Mouse (Mus musculus) embryonic stem cell, embryonic (primary cell): ENCODE measurements around the gene Ada.

Experiments
- CTCF ChIA-PET, 4 experiments: fragments of 300-600 bp in 2 of 4; fragments of 350-600 bp in 2 of 4; sonication (Branson Sonifier 250); formaldehyde crosslinking; loops; one replicate each; lab custom pipeline; 2022; ENCODE audit warnings: inconsistent platforms in 2 of 4; lab: Charles Lee
- POLR2A ChIA-PET, 4 experiments: fragments of 300-600 bp in 2 of 4; fragments of 350-600 bp in 2 of 4; sonication (Branson Sonifier 250); formaldehyde crosslinking; loops; one replicate each; lab custom pipeline; 2022; ENCODE audit warnings: antibody characterized with exemption in 4 of 4, inconsistent platforms in 1 of 4; lab: Charles Lee

Gene Ada

GRCm38 (mm10) chr2:163754228-163754627 lies 4.2 kb upstream of the Ada start:
- ChIA-PET POLR2A (no interaction called here), CTCF (no interaction called here)

- ChIA-PET POLR2A (interaction anchor here in 1 of 4 experiments (0.8 kb wide), 1 partner anchor 138 kb away, joined by 3 read pairs; no protein-coding TSS in a partner anchor), CTCF (interaction anchor here in 1 of 4 experiments (0.5 kb wide), 1 partner anchor 10 kb away, joined by 3 read pairs; no protein-coding TSS in a partner anchor)
Measured at GRCm38 (mm10) chr2:163744801-163745570, 5.1 kb downstream of the Ada start.

GRCm38 (mm10) chr2:163743357-163743756 lies 6.7 kb downstream of the Ada start:
- ChIA-PET CTCF (interaction anchor here in 2 of 4 experiments (0.7 to 0.8 kb wide), 2 partner anchors 44 to 115 kb away, joined by 3 read pairs; no protein-coding TSS in a partner anchor), POLR2A (interaction anchor here in 1 of 4 experiments (1.2 kb wide), 1 partner anchor 324 kb away, joined by 3 read pairs; no protein-coding TSS in a partner anchor)

- POLR2A ChIA-PET: interaction anchor here (0.7 to 1.3 kb wide), 6 partner anchors 10 to 323 kb away, joined by 3 read pairs; no protein-coding TSS in a partner anchor
- CTCF ChIA-PET: interaction anchor here in 3 of 4 experiments (0.7 to 1.7 kb wide), 8 partner anchors 45 to 937 kb away, joined by 3 to 4 read pairs (median 3); no protein-coding TSS in a partner anchor
Measured at GRCm38 (mm10) chr2:163742656-163743055, 7.4 kb downstream of the Ada start.

GRCm38 (mm10) chr2:163735980-163736379 lies 14.1 kb downstream of the Ada start:
- CTCF ChIA-PET: interaction anchor here in 3 of 4 experiments (0.6 to 1.0 kb wide), 7 partner anchors 15 to 681 kb away, joined by 3 to 8 read pairs (median 3); no protein-coding TSS in a partner anchor
- POLR2A ChIA-PET: interaction anchor here in 3 of 4 experiments (0.6 to 1.0 kb wide), 5 partner anchors 9 to 664 kb away, joined by 3 to 4 read pairs (median 3); no protein-coding TSS in a partner anchor

- POLR2A ChIA-PET: interaction anchor here in 2 of 4 experiments (0.7 to 1.0 kb wide), 2 partner anchors 8 to 142 kb away, joined by 3 to 4 read pairs; no protein-coding TSS in a partner anchor
- CTCF ChIA-PET: interaction anchor here in 2 of 4 experiments (0.6 to 0.7 kb wide), 5 partner anchors 10 to 682 kb away, joined by 3 to 8 read pairs (median 3); no protein-coding TSS in a partner anchor
Measured at GRCm38 (mm10) chr2:163735163-163735562, 14.9 kb downstream of the Ada start.

- ChIA-PET POLR2A (no interaction called here), CTCF (interaction anchor here in 1 of 4 experiments (1.1 kb wide), 1 partner anchor 197 kb away, joined by 3 read pairs; no protein-coding TSS in a partner anchor)
Measured at GRCm38 (mm10) chr2:163732021-163732420, 18.0 kb downstream of the Ada start.

GRCm38 (mm10) chr2:163728300-163728699 lies 21.7 kb downstream of the Ada start:
- ChIA-PET POLR2A (interaction anchor here in 1 of 4 experiments (1.1 kb wide), 1 partner anchor 25 kb away, joined by 3 read pairs; no protein-coding TSS in a partner anchor), CTCF (interaction anchor here in 3 of 4 experiments (0.6 to 1.5 kb wide), 3 partner anchors 110 to 193 kb away, joined by 3 to 5 read pairs (median 3); no protein-coding TSS in a partner anchor)

- POLR2A ChIA-PET: interaction anchor here in 1 of 4 experiments (0.6 kb wide), 1 partner anchor 9 kb away, joined by 4 read pairs; no protein-coding TSS in a partner anchor
- CTCF ChIA-PET: no interaction called here
Measured at GRCm38 (mm10) chr2:163726766-163727393, 23.2 kb downstream of the Ada start.

- ChIA-PET CTCF (interaction anchor here in 2 of 4 experiments (0.6 to 0.8 kb wide), 2 partner anchors 429 to 1768 kb away, joined by 3 to 5 read pairs; no protein-coding TSS in a partner anchor), POLR2A (no interaction called here)
Measured at GRCm38 (mm10) chr2:163722550-163722949, 27.5 kb downstream of the Ada start.

GRCm38 (mm10) chr2:163719616-163720015 lies 30.4 kb downstream of the Ada start:
- POLR2A ChIA-PET: interaction anchor here in 2 of 4 experiments (0.8 to 1.8 kb wide), 8 partner anchors 9 to 300 kb away, joined by 3 to 7 read pairs (median 4); partner anchors contain the start of gene Serinc3 (in 1 of the 2)
- CTCF ChIA-PET: interaction anchor here (0.6 to 4.1 kb wide), 15 partner anchors 11 to 267 kb away, joined by 3 to 39 read pairs (median 4); no protein-coding TSS in a partner anchor

GRCm38 (mm10) chr2:163718951-163719603 lies 31.0 kb downstream of the Ada start:
- POLR2A ChIA-PET: interaction anchor here in 2 of 4 experiments (0.7 to 1.6 kb wide), 6 partner anchors 9 to 300 kb away, joined by 3 to 7 read pairs (median 4); partner anchors contain the start of gene Serinc3 (in 1 of the 2)
- CTCF ChIA-PET: interaction anchor here (0.5 to 4.1 kb wide), 20 partner anchors 11 to 238 kb away, joined by 3 to 39 read pairs (median 4); no protein-coding TSS in a partner anchor

GRCm38 (mm10) chr2:163718526-163718925 lies 31.5 kb downstream of the Ada start:
- ChIA-PET CTCF (interaction anchor here (0.5 to 4.1 kb wide), 16 partner anchors 10 to 238 kb away, joined by 3 to 39 read pairs (median 4); no protein-coding TSS in a partner anchor), POLR2A (interaction anchor here in 2 of 4 experiments (0.7 to 1.6 kb wide), 3 partner anchors 33 to 78 kb away, joined by 3 to 7 read pairs (median 4); partner anchors contain the start of gene Serinc3 (in 1 of the 2))

GRCm38 (mm10) chr2:163716853-163717252 lies 33.2 kb downstream of the Ada start:
- POLR2A ChIA-PET: interaction anchor here in 1 of 4 experiments (1.0 kb wide), 1 partner anchor 94 kb away, joined by 3 read pairs; no protein-coding TSS in a partner anchor
- CTCF ChIA-PET: interaction anchor here in 2 of 4 experiments (0.6 to 1.7 kb wide), 4 partner anchors 25 to 182 kb away, joined by 3 read pairs; no protein-coding TSS in a partner anchor

GRCm38 (mm10) chr2:163716448-163716847 lies 33.6 kb downstream of the Ada start:
- ChIA-PET CTCF (interaction anchor here in 2 of 4 experiments (1.0 to 1.7 kb wide), 3 partner anchors 25 to 182 kb away, joined by 3 read pairs; no protein-coding TSS in a partner anchor), POLR2A (interaction anchor here in 1 of 4 experiments (1.0 kb wide), 1 partner anchor 94 kb away, joined by 3 read pairs; no protein-coding TSS in a partner anchor)

- CTCF ChIA-PET: interaction anchor here in 3 of 4 experiments (0.6 to 0.7 kb wide), 3 partner anchors 59 to 177 kb away, joined by 3 to 6 read pairs (median 3); no protein-coding TSS in a partner anchor
- POLR2A ChIA-PET: interaction anchor here (0.6 to 1.2 kb wide), 4 partner anchors 10 to 745 kb away, joined by 3 to 4 read pairs (median 3); no protein-coding TSS in a partner anchor
Measured at GRCm38 (mm10) chr2:163713340-163713739, 36.7 kb downstream of the Ada start.
